Mouse (Mus musculus): Measurements from ENCODE around the gene Gpsm1. TPM values are rescaled to one million over a fixed set of nuclear protein-coding genes. Genes with fewer than 3 reads are reported as not detected.

Gene Gpsm1
- polyA plus RNA-seq, 1 experiment from 2014 or later = 6.9 TPM

GRCm38 (mm10) chr2:26298856-26299230 is 16.5 kb upstream of the Gpsm1 start:
- Histone ChIP-seq H3K27me3 (replicated peaks; ENCODE audit: control insufficient read depth, insufficient read depth, low read length) (no peaks in the 10 kb centered on the region; the same call in 1 of the 2 replicates), H3K4me3 (ENCODE audit: low read depth, low read length) (no peak overlapping the region), H3K9ac (ENCODE audit: low read depth, low read length) (no peak overlapping the region), H3K9me3 (ENCODE audit: control insufficient read depth) (no peaks in the 10 kb centered on the region), H3K4me2 (replicated peaks; ENCODE audit: low read depth) (no peak overlapping the region), H3K4me1 (replicated peaks; ENCODE audit: control insufficient read depth, insufficient read depth, low read length) (0 out of 2 replicates have a peak, but pooled peaks cover 4% of the 10 kb centered on the region), H3K27ac (ENCODE audit: low read depth, low read length) (no peak overlapping the region), H3K36me3 (ENCODE audit: control insufficient read depth, insufficient read depth) (no peaks in the 10 kb centered on the region)
- no peak for ATAC-seq
- WGBS = 21% methylated on average over 4 of the region's 4 CpGs
- no peak for TF ChIP-seq CTCF (IDR thresholded peaks at IDR 0.05; ENCODE audit: low read depth)

- TF ChIP-seq CTCF (IDR thresholded peaks at IDR 0.05; ENCODE audit: low read depth) = no peak
- Histone ChIP-seq H3K4me3 (ENCODE audit: low read depth, low read length) (no peak overlapping the region), H3K4me2 (replicated peaks; ENCODE audit: low read depth) (no peak overlapping the region), H3K27me3 (replicated peaks; ENCODE audit: control insufficient read depth, insufficient read depth, low read length) (no peaks in the 10 kb centered on the region; the same call in 1 of the 2 replicates), H3K9me3 (ENCODE audit: control insufficient read depth) (no peaks in the 10 kb centered on the region), H3K4me1 (replicated peaks; ENCODE audit: control insufficient read depth, insufficient read depth, low read length) (0 out of 2 replicates have a peak, but pooled peaks cover 4% of the 10 kb centered on the region), H3K9ac (ENCODE audit: low read depth, low read length) (no peak overlapping the region), H3K27ac (ENCODE audit: low read depth, low read length) (no peak overlapping the region), H3K36me3 (ENCODE audit: control insufficient read depth, insufficient read depth) (no peaks in the 10 kb centered on the region)
- 56% methylated on average over 7 of the region's 7 CpGs for WGBS
- ATAC-seq = no peak
Observed at GRCm38 (mm10) chr2:26299336-26299735, 16.0 kb upstream of the Gpsm1 start.

GRCm38 (mm10) chr2:26300161-26300807 is 15.0 kb upstream of the Gpsm1 start:
- no peak overlapping the region for H3K9ac ChIP-seq (ENCODE audit: low read depth, low read length)

GRCm38 (mm10) chr2:26300808-26301174 is 14.5 kb upstream of the Gpsm1 start:
- Histone ChIP-seq H3K27ac (ENCODE audit: low read depth, low read length) (no peak overlapping the region), H3K4me3 (ENCODE audit: low read depth, low read length) (no peak overlapping the region), H3K4me2 (replicated peaks; ENCODE audit: low read depth) (no peak overlapping the region), H3K27me3 (replicated peaks; ENCODE audit: control insufficient read depth, insufficient read depth, low read length) (no peaks in the 10 kb centered on the region; the same call in 1 of the 2 replicates), H3K9me3 (ENCODE audit: control insufficient read depth) (no peaks in the 10 kb centered on the region), H3K36me3 (ENCODE audit: control insufficient read depth, insufficient read depth) (no peaks in the 10 kb centered on the region), H3K4me1 (replicated peaks; ENCODE audit: control insufficient read depth, insufficient read depth, low read length) (0 out of 2 replicates have a peak, but pooled peaks cover 4% of the 10 kb centered on the region), H3K9ac (ENCODE audit: low read depth, low read length) (no peak overlapping the region)
- WGBS = 2% methylated on average over 3 of the region's 3 CpGs
- ATAC-seq = 0 out of 2 replicates have a peak, but pooled peaks have one; percentile 35
- TF ChIP-seq CTCF (IDR thresholded peaks at IDR 0.05; ENCODE audit: low read depth) = peak; percentile 91

More at GRCm38 (mm10) chr2:26300161-26300807, 15.0 kb upstream of the Gpsm1 start:
- WGBS = 44% methylated on average over 5 of the region's 5 CpGs
- Histone ChIP-seq H3K4me1 (replicated peaks; ENCODE audit: control insufficient read depth, insufficient read depth, low read length) (0 out of 2 replicates have a peak, but pooled peaks cover 4% of the 10 kb centered on the region), H3K27me3 (replicated peaks; ENCODE audit: control insufficient read depth, insufficient read depth, low read length) (no peaks in the 10 kb centered on the region; the same call in 1 of the 2 replicates), H3K36me3 (ENCODE audit: control insufficient read depth, insufficient read depth) (no peaks in the 10 kb centered on the region), H3K4me3 (ENCODE audit: low read depth, low read length) (no peak overlapping the region), H3K9me3 (ENCODE audit: control insufficient read depth) (no peaks in the 10 kb centered on the region), H3K4me2 (replicated peaks; ENCODE audit: low read depth) (0 out of 2 replicates have a peak overlapping the region, but pooled peaks have one; percentile 4), H3K27ac (ENCODE audit: low read depth, low read length) (no peak overlapping the region)
- ATAC-seq = peak; percentile 52
- no peak for TF ChIP-seq CTCF (IDR thresholded peaks at IDR 0.05; ENCODE audit: low read depth)

- H3K36me3 ChIP-seq (ENCODE audit: control insufficient read depth, insufficient read depth) = no peaks in the 10 kb centered on the region
- 87% methylated on average over 10 of the region's 10 CpGs for WGBS
Observed at GRCm38 (mm10) chr2:26302005-26302503, 13.3 kb upstream of the Gpsm1 start.

GRCm38 (mm10) chr2:26304711-26305110 is 10.6 kb upstream of the Gpsm1 start:
- H3K4me1 ChIP-seq (replicated peaks; ENCODE audit: control insufficient read depth, insufficient read depth, low read length) = 0 out of 2 replicates have a peak, but pooled peaks cover 4% of the 10 kb centered on the region
- H3K27ac ChIP-seq (ENCODE audit: low read depth, low read length) = no peak overlapping the region
- H3K4me3 ChIP-seq (ENCODE audit: low read depth, low read length) = no peak overlapping the region
- H3K36me3 ChIP-seq (ENCODE audit: control insufficient read depth, insufficient read depth) = no peaks in the 10 kb centered on the region
- no peak for TF ChIP-seq CTCF (IDR thresholded peaks at IDR 0.05; ENCODE audit: low read depth)
- H3K9ac ChIP-seq (ENCODE audit: low read depth, low read length) = no peak overlapping the region
- H3K9me3 ChIP-seq (ENCODE audit: control insufficient read depth) = no peaks in the 10 kb centered on the region
- no peaks in the 10 kb centered on the region; the same call in 1 of the 2 replicates for H3K27me3 ChIP-seq (replicated peaks; ENCODE audit: control insufficient read depth, insufficient read depth, low read length)
- H3K4me2 ChIP-seq (replicated peaks; ENCODE audit: low read depth) = no peak overlapping the region
- ATAC-seq = no peak
- 32% methylated on average over 1 of the region's 1 CpGs for WGBS

More at GRCm38 (mm10) chr2:26302005-26302503, 13.3 kb upstream of the Gpsm1 start:
- no peak overlapping the region for H3K9ac ChIP-seq (ENCODE audit: low read depth, low read length)
- no peak for TF ChIP-seq CTCF (IDR thresholded peaks at IDR 0.05; ENCODE audit: low read depth)
- no peak overlapping the region for H3K27ac ChIP-seq (ENCODE audit: low read depth, low read length)
- H3K4me3 ChIP-seq (ENCODE audit: low read depth, low read length) = no peak overlapping the region
- no peaks in the 10 kb centered on the region; the same call in 1 of the 2 replicates for H3K27me3 ChIP-seq (replicated peaks; ENCODE audit: control insufficient read depth, insufficient read depth, low read length)
- H3K4me1 ChIP-seq (replicated peaks; ENCODE audit: control insufficient read depth, insufficient read depth, low read length) = 0 out of 2 replicates have a peak, but pooled peaks cover 4% of the 10 kb centered on the region
- no peaks in the 10 kb centered on the region for H3K9me3 ChIP-seq (ENCODE audit: control insufficient read depth)
- no peak for ATAC-seq
- no peak overlapping the region for H3K4me2 ChIP-seq (replicated peaks; ENCODE audit: low read depth)
